Mouse (Mus musculus): ENCODE measurements around the gene Sfxn4. TPM values are rescaled to one million over a fixed set of nuclear protein-coding genes. Genes with fewer than 3 reads are reported as not detected.
A peak's percentile ranks its signal among the peaks of the same experiment; 100 is the strongest.

The Sfxn4 gene
- total and polyA plus RNA-seq, 3 experiments: 2.2 to 3.9 (median 3.1) TPM

- peak; percentile 29; the same call in 1 of the 2 replicates for TF ChIP-seq MAZ (IDR thresholded peaks at IDR 0.05; ENCODE audit: low read depth, low read length)
- TF ChIP-seq ZNF384 (IDR thresholded peaks at IDR 0.05; ENCODE audit: low read depth, low read length): no peak
- peak; percentile 98 for TF ChIP-seq MAX (IDR thresholded peaks at IDR 0.05; ENCODE audit: low read length)
- TF ChIP-seq RCOR1 (conservative IDR thresholded peaks at IDR 0.05; ENCODE audit: low read depth, low read length): no peak; the same call in 1 of the 2 replicates
- no peak for TF ChIP-seq UBTF (IDR thresholded peaks at IDR 0.05; ENCODE audit: low read depth, low read length)
- no peak for TF ChIP-seq ZC3H11A (IDR thresholded peaks at IDR 0.05; ENCODE audit: low read depth, low read length)
- 0 out of 2 replicates have a peak, but pooled peaks have one; percentile 77 for TF ChIP-seq POLR2AphosphoS2 (IDR thresholded peaks at IDR 0.05; ENCODE audit: low read depth, low read length)
- no peak for TF ChIP-seq CHD1 (IDR thresholded peaks at IDR 0.05; ENCODE audit: low read depth, low read length)
- TF ChIP-seq TCF12 (IDR thresholded peaks at IDR 0.05; ENCODE audit: low read depth, low read length): peak; percentile 97
- TF ChIP-seq ELF1 (IDR thresholded peaks at IDR 0.05; ENCODE audit: low read depth, low read length): peak; percentile 91
- no peak for TF ChIP-seq EP300 (IDR thresholded peaks at IDR 0.05; ENCODE audit: low read length)
- no peak for TF ChIP-seq CTCF (conservative IDR thresholded peaks at IDR 0.05 in 1 of 2, IDR thresholded peaks at IDR 0.05 in 1 of 2; ENCODE audit: low read depth in 2 of 2, low read length in 2 of 2)
- peak; percentile 96 for TF ChIP-seq MXI1 (IDR thresholded peaks at IDR 0.05; ENCODE audit: low read depth, low read length)
- peak; percentile 79 for TF ChIP-seq HCFC1 (IDR thresholded peaks at IDR 0.05; ENCODE audit: low read depth, low read length)
- 0 out of 2 replicates have a peak, but pooled peaks have one; percentile 76 for TF ChIP-seq KAT2A (IDR thresholded peaks at IDR 0.05; ENCODE audit: insufficient replicate concordance, low read length)
- no peak for TF ChIP-seq ZKSCAN1 (IDR thresholded peaks at IDR 0.05; ENCODE audit: borderline replicate concordance, low read depth, low read length)
- peak; percentile 63 for TF ChIP-seq MEF2A (IDR thresholded peaks at IDR 0.05; ENCODE audit: borderline replicate concordance, low read depth, low read length)
- TF ChIP-seq ZMIZ1 (IDR thresholded peaks at IDR 0.05; ENCODE audit: low read depth, low read length): peak; percentile 88
- TF ChIP-seq CHD2 (IDR thresholded peaks at IDR 0.05; ENCODE audit: low read length): 0 out of 2 replicates have a peak, but pooled peaks have one; percentile 7
- TF ChIP-seq TBP (conservative IDR thresholded peaks at IDR 0.05; ENCODE audit: low read depth, low read length): peak; percentile 84
- TF ChIP-seq USF2 (conservative IDR thresholded peaks at IDR 0.05; ENCODE audit: low read depth, low read length): peak; percentile 79
- no peak for TF ChIP-seq PAX5 (IDR thresholded peaks at IDR 0.05; ENCODE audit: low read length)
Observed at GRCm38 (mm10) chr19:60790551-60791161, 70.6 kb downstream of the Sfxn4 start, which contains the start of gene Eif3a (continued).

- no peaks in the 10 kb centered on the region for H3K27me3 ChIP-seq (replicated peaks)
- no peaks in the 10 kb centered on the region for H3K9me3 ChIP-seq (replicated peaks; ENCODE audit: low read length)
- H3K79me2 ChIP-seq (replicated peaks; ENCODE audit: control insufficient read depth, extremely low read depth, insufficient read depth, poor library complexity, severe bottlenecking): peaks cover 43% of the 10 kb centered on the region
- dilution Hi-C loops (cut with MboI; ENCODE audit: extremely low pct_ligation_motif_present, extremely low pct_unique_long_range_greater_than_20kb, low sequenced_read_pairs): no loop called here
- H3K9ac ChIP-seq (ENCODE audit: insufficient read depth, low read depth): peak overlapping the region; percentile 99
- in situ Hi-C loops (cut with MboI; ENCODE audit: low pct_ligation_motif_present, low pct_unique_long_range_greater_than_20kb, low sequenced_read_pairs): no loop called here
- peak overlapping the region; percentile 81 to 96 (median 92) for H3K4me3 ChIP-seq (replicated peaks in 1 of 3; ENCODE audit: low read depth in 2 of 3, low read length in 2 of 3, poor library complexity in 1 of 3)
- TF ChIP-seq UBTF (IDR thresholded peaks at IDR 0.05; ENCODE audit: low read depth, low read length) (no peak), MAFK (IDR thresholded peaks at IDR 0.05; ENCODE audit: insufficient replicate concordance, low read length) (no peak), ELF1 (IDR thresholded peaks at IDR 0.05; ENCODE audit: low read depth, low read length) (no peak), SMC3 (IDR thresholded peaks at IDR 0.05; ENCODE audit: low read depth, low read length) (no peak), TCF12 (IDR thresholded peaks at IDR 0.05; ENCODE audit: low read depth, low read length) (peak; percentile 30), TBP (conservative IDR thresholded peaks at IDR 0.05; ENCODE audit: low read depth, low read length) (0 out of 2 replicates have a peak, but pooled peaks have one; percentile 19), SIN3A (IDR thresholded peaks at IDR 0.05; ENCODE audit: low read length) (no peak), NELFE (IDR thresholded peaks at IDR 0.05; ENCODE audit: low read depth, low read length) (no peak), USF2 (conservative IDR thresholded peaks at IDR 0.05; ENCODE audit: low read depth, low read length) (no peak), MAX (IDR thresholded peaks at IDR 0.05; ENCODE audit: low read length) (no peak), ZNF384 (IDR thresholded peaks at IDR 0.05; ENCODE audit: low read depth, low read length) (no peak), CHD2 (IDR thresholded peaks at IDR 0.05; ENCODE audit: low read length) (peak; percentile 23; the same call in 1 of the 2 replicates), RCOR1 (conservative IDR thresholded peaks at IDR 0.05; ENCODE audit: low read depth, low read length) (no peak), MXI1 (IDR thresholded peaks at IDR 0.05; ENCODE audit: low read depth, low read length) (no peak), POLR2A (IDR thresholded peaks at IDR 0.05; ENCODE audit: low read depth, low read length) (no peak), HCFC1 (IDR thresholded peaks at IDR 0.05; ENCODE audit: low read depth, low read length) (no peak), MEF2A (IDR thresholded peaks at IDR 0.05; ENCODE audit: borderline replicate concordance, low read depth, low read length) (no peak), MAZ (IDR thresholded peaks at IDR 0.05; ENCODE audit: low read depth, low read length) (no peak), EP300 (IDR thresholded peaks at IDR 0.05; ENCODE audit: low read length) (no peak), PAX5 (IDR thresholded peaks at IDR 0.05; ENCODE audit: low read length) (no peak), JUND (conservative IDR thresholded peaks at IDR 0.05; ENCODE audit: low read depth, low read length) (no peak), JUN (IDR thresholded peaks at IDR 0.05; ENCODE audit: insufficient read depth, low read depth, low read length) (no peak), RAD21 (IDR thresholded peaks at IDR 0.05; ENCODE audit: low read depth, low read length) (no peak), IRF4 (IDR thresholded peaks at IDR 0.05; ENCODE audit: low read depth, low read length) (0 out of 2 replicates have a peak, but pooled peaks have one; percentile 7), GABPA (IDR thresholded peaks at IDR 0.05; ENCODE audit: insufficient replicate concordance, low read depth, low read length) (no peak)
- peaks cover 0 to 7% of the 10 kb centered on the region in 2 experiments for H3K36me3 ChIP-seq (replicated peaks in 1 of 2; ENCODE audit: control insufficient read depth in 1 of 2, insufficient read depth in 1 of 2, low read length in 1 of 2)
- peak overlapping the region; percentile 95 for H3K27ac ChIP-seq (ENCODE audit: insufficient read depth, low read depth)
- H3K4me2 ChIP-seq (ENCODE audit: insufficient read depth, low read depth, poor library complexity, severe bottlenecking): peak overlapping the region; percentile 4; the same call in 1 of the 2 replicates
- peak; percentile 53 for DNase-seq (ENCODE audit: extremely low read depth)
- H3K4me1 ChIP-seq (ENCODE audit: control insufficient read depth in 1 of 2, insufficient read depth in 2 of 2): peaks cover 0 to 22% of the 10 kb centered on the region in 2 experiments; a peak in 2 of 4 replicates
Observed at GRCm38 (mm10) chr19:60789919-60790506, 71.3 kb downstream of the Sfxn4 start.
